Comparison of ENCODE assay signal across 11 mouse cellular contexts in genomic region chr2:107968526-107968925, GRCm38 (mm10).
A peak's percentile ranks its signal among the peaks of the same experiment; 100 is the strongest.
DNase-seq lines count a peak whose midpoint lies in the region; ATAC-seq and TF ChIP-seq lines count a peak whose summit lies in the region.
"Had no signal": no experiment of that assay in that cellular context is flagged by ENCODE, and none has a peak within 500 bp of the region (broad histone marks: within the 10 kb centered on the region; RNA-seq: fewer than 3 reads in every experiment).

No protein-coding gene starts in this region.

- ATAC-seq in embryonic facial prominence, embryonic 11.5 days (replicated peaks; ENCODE audit: insufficient number of reproducible peaks, low FRiP score, low TSS enrichment, low read depth) = no peak

- intact Hi-C loops in left cerebral cortex, adult 2 months (cut with DNase I) = loop anchor here (1.0 to 5.0 kb wide), 3 partner anchors 1709 to 1929 kb away; no protein-coding TSS in a partner anchor
- intact Hi-C loops in left cerebral cortex, postnatal 36 days (cut with DNase I) = loop anchor here (5.0 kb wide), 1 partner anchor 1709 kb away; no protein-coding TSS in a partner anchor

- H3K9me3 ChIP-seq in embryonic facial prominence, embryonic 11.5 days (replicated peaks; ENCODE audit: control insufficient read depth, low read length) = no peaks in the 10 kb centered on the region
- H3K9me3 ChIP-seq in embryonic facial prominence, embryonic 10.5 days = no peaks in the 10 kb centered on the region
- H3K9me3 ChIP-seq: lung, embryonic 15.5 days had no signal

- no peak overlapping the region for H3K4me2 ChIP-seq in embryonic facial prominence, embryonic 11.5 days (ENCODE audit: low read depth, low read length)
- H3K4me2 ChIP-seq: lung, embryonic 15.5 days had no signal

- H3K36me3 ChIP-seq in embryonic facial prominence, embryonic 11.5 days (replicated peaks; ENCODE audit: control insufficient read depth, insufficient read depth, low read depth, low read length) = no peaks in the 10 kb centered on the region
- no peaks in the 10 kb centered on the region for H3K36me3 ChIP-seq in embryonic facial prominence, embryonic 10.5 days (replicated peaks)
- H3K36me3 ChIP-seq: lung, embryonic 15.5 days had no signal

- TF ChIP-seq POLR2A in cerebellum, adult 2 months (IDR thresholded peaks at IDR 0.05; ENCODE audit: borderline replicate concordance, insufficient read depth, low read length) = no peak

- H3K9ac ChIP-seq in embryonic facial prominence, embryonic 11.5 days (replicated peaks; ENCODE audit: low read length) = no peak overlapping the region
- H3K9ac ChIP-seq: lung, embryonic 15.5 days had no signal

- no peak overlapping the region for H3K27ac ChIP-seq in embryonic facial prominence, embryonic 11.5 days (replicated peaks; ENCODE audit: low read depth, low read length)
- H3K27ac ChIP-seq in embryonic facial prominence, embryonic 10.5 days (replicated peaks) = no peak overlapping the region
- no peak overlapping the region for H3K27ac ChIP-seq in left cerebral cortex, adult 2 months
- no peak overlapping the region for H3K27ac ChIP-seq in cerebellum, adult 2 months (ENCODE audit: insufficient read depth, low read length)
- H3K27ac ChIP-seq: lung, embryonic 15.5 days had no signal

- no peaks in the 10 kb centered on the region for H3K4me1 ChIP-seq in embryonic facial prominence, embryonic 11.5 days (ENCODE audit: control insufficient read depth, insufficient read depth, low read length)
- no peaks in the 10 kb centered on the region for H3K4me1 ChIP-seq in embryonic facial prominence, embryonic 10.5 days
- H3K4me1 ChIP-seq in cerebellum, adult 2 months (ENCODE audit: control insufficient read depth, insufficient read depth, low read length) = no peaks in the 10 kb centered on the region
- H3K4me1 ChIP-seq: lung, embryonic 15.5 days had no signal

- H3K27me3 ChIP-seq in embryonic facial prominence, embryonic 11.5 days (ENCODE audit: control insufficient read depth, insufficient read depth, low read length) = no peaks in the 10 kb centered on the region
- H3K27me3 ChIP-seq in embryonic facial prominence, embryonic 10.5 days (replicated peaks; ENCODE audit: low read depth, poor library complexity, severe bottlenecking) = no peaks in the 10 kb centered on the region
- no peaks in the 10 kb centered on the region for H3K27me3 ChIP-seq in cerebellum, adult 2 months (ENCODE audit: control insufficient read depth, insufficient read depth, low read length)
- H3K27me3 ChIP-seq: lung, embryonic 15.5 days had no signal

- peak; percentile 63 for TF ChIP-seq CTCF in left cerebral cortex, adult 2 months (IDR thresholded peaks at IDR 0.05)
- TF ChIP-seq CTCF in cerebellum, adult 2 months (IDR thresholded peaks at IDR 0.05; ENCODE audit: borderline replicate concordance, insufficient read depth, low read depth, low read length) = no peak

- DNase-seq in embryonic facial prominence, embryonic 11.5 days (ENCODE audit: low spot score) = peak; percentile 43
- DNase-seq in embryonic facial prominence, embryonic 10.5 days (ENCODE audit: low spot score) = no peak
- DNase-seq in left cerebral cortex, adult 2 months (ENCODE audit: extremely low spot score in 1 of 2, low spot score in 2 of 2) = no peak
- DNase-seq in left cerebral cortex, postnatal 36 days (ENCODE audit: low spot score in 2 of 2) = no peak
- peak; percentile 11 for DNase-seq in ZHBTc4 (ENCODE audit: low read depth, low spot score)
- peak; percentile 20 for DNase-seq in mesoderm, embryonic 11.5 days (ENCODE audit: low read depth, low spot score)
- DNase-seq in cerebellum, adult 2 months = no peak
- no peak for DNase-seq in ovary, postnatal 10 days (ENCODE audit: low spot score)
- DNase-seq: cerebellum, adult 9-11 months; kidney, postnatal 14 days had no signal

- H3K4me3 ChIP-seq in embryonic facial prominence, embryonic 11.5 days (ENCODE audit: low read depth, low read length) = no peak overlapping the region
- no peak overlapping the region for H3K4me3 ChIP-seq in embryonic facial prominence, embryonic 10.5 days
- no peak overlapping the region for H3K4me3 ChIP-seq in left cerebral cortex, adult 2 months
- no peak overlapping the region for H3K4me3 ChIP-seq in cerebellum, adult 2 months (replicated peaks; ENCODE audit: insufficient read depth, low read depth, low read length)
- H3K4me3 ChIP-seq: lung, embryonic 15.5 days had no signal

- 50% methylated on average over 2 of the region's 2 CpGs for WGBS in embryonic facial prominence, embryonic 11.5 days
- 51% methylated on average over 2 of the region's 2 CpGs for WGBS in embryonic facial prominence, embryonic 10.5 days
- 46% methylated on average over 2 of the region's 2 CpGs for WGBS in cerebellum, adult 2 months

Comparison
In these comparisons a context has a peak if more than half of its experiments do, and no peak if none do; other contexts are left out.
1. DNase-seq: peak in embryonic facial prominence, embryonic 11.5 days (single experiment), ZHBTc4 (single experiment) and mesoderm, embryonic 11.5 days (single experiment); none in embryonic facial prominence, embryonic 10.5 days (single experiment), left cerebral cortex, adult 2 months (0 of 2), left cerebral cortex, postnatal 36 days (0 of 2), cerebellum, adult 2 months (0 of 2) and ovary, postnatal 10 days (single experiment).